Mouse (Mus musculus) limb, embryonic 14.5 days (tissue): ENCODE measurements around the gene a. TPM values are rescaled to one million over a fixed set of nuclear protein-coding genes. Genes with fewer than 3 reads are reported as not detected.

Experiments
- ATAC-seq: fragments of 200-750 bp; cut with Nextera tagmentation; 2 replicates; pipeline ENCODE4 v1.8.0; 2017; ENCODE audit warnings: low read depth, moderate number of reproducible peaks, moderate TSS enrichment; ENCODE audit not compliant: low FRiP score
- DNase-seq: peaks from one replicate; pipeline ENCODE4 v3.0.0-alpha.2; 2015; ENCODE audit warnings: low spot score
- H3K27ac ChIP-seq: fragments of 300-500 bp; sonication (generic); replicated peaks from 2 replicates; pipeline ENCODE4 v1.5.1; 2014; ENCODE audit warnings: low read depth, mild to moderate bottlenecking, low read length, moderate library complexity, mixed read lengths
- H3K27me3 ChIP-seq: fragments of 300-500 bp; sonication (generic); 2 replicates; pipeline ENCODE4 v1.6.1; 2014; ENCODE audit warnings: low read length, mixed read lengths; ENCODE audit not compliant: control insufficient read depth, insufficient read depth
- H3K36me3 ChIP-seq: fragments of 300-500 bp; sonication (generic); 2 replicates; pipeline ENCODE4 v1.6.1; 2014; ENCODE audit warnings: mild to moderate bottlenecking, low read length, moderate library complexity, mixed read lengths; ENCODE audit not compliant: control insufficient read depth, insufficient read depth
- H3K4me1 ChIP-seq: fragments of 300-500 bp; sonication (generic); 2 replicates; pipeline ENCODE4 v1.6.1; 2014; ENCODE audit warnings: antibody characterized with exemption, low read length, mixed read lengths; ENCODE audit not compliant: control insufficient read depth, insufficient read depth
- H3K4me2 ChIP-seq: fragments of 300-500 bp; sonication (generic); replicated peaks from 2 replicates; pipeline ENCODE4 v1.6.1; 2014; ENCODE audit warnings: low read depth, mild to moderate bottlenecking, low read length, moderate library complexity; ENCODE audit not compliant: severe bottlenecking
- H3K4me3 ChIP-seq: fragments of 300-500 bp; sonication (generic); replicated peaks from 2 replicates; pipeline ENCODE4 v1.5.1; 2014; ENCODE audit warnings: low read length
- H3K9ac ChIP-seq: fragments of 300-500 bp; sonication (generic); 2 replicates; pipeline ENCODE4 v1.6.1; 2014; ENCODE audit warnings: mild to moderate bottlenecking, low read depth, low read length, moderate library complexity; ENCODE audit not compliant: severe bottlenecking
- H3K9me3 ChIP-seq: fragments of 300-500 bp; sonication (generic); 2 replicates; pipeline ENCODE4 v1.6.1; 2016; ENCODE audit warnings: low read length; ENCODE audit not compliant: control insufficient read depth
- POLR2A ChIP-seq: fragments of 200-500 bp; IDR thresholded peaks from 2 replicates; pipeline ENCODE4 v1.8.0; 2012; ENCODE audit warnings: inconsistent platforms, mild to moderate bottlenecking, moderate library complexity, borderline replicate concordance; ENCODE audit not compliant: insufficient read depth, insufficient read length; ENCODE audit errors: extremely low read depth
- WGBS: fragments of 180-500 bp; shearing (Covaris S2); extraction: QIAGEN DNeasy Blood & Tissue Kit; methylation state at CpG from one replicate; pipeline ENCODE4 v1.1.7; 2014; 5-methylcytosine and 5-hydroxymethylcytosine counted together
- polyA plus RNA-seq, 2 experiments: library from polyadenylated mRNA; depleted of rRNA in 1 of 2; stranded (reverse) in 1 of 2; unstranded in 1 of 2; fragments of >200 nt; fragmentation: Nextera tagmentation in 1 of 2; extraction: Ambion mirVana in 1 of 2; gene quantifications; 2 replicates each; pipeline versions ENCODE4 v1.2.1 to v1.2.3; 2012 to 2014

a gene
- polyA plus RNA-seq, 2 experiments = 19.9 to 54.5 TPM

GRCm38 (mm10) chr2:154809107-154809762 is 18.0 kb downstream of the a start:
- Histone ChIP-seq H3K36me3 (no peaks in the 10 kb centered on the region), H3K4me1 (peaks cover 46% of the 10 kb centered on the region), H3K9ac (no peak overlapping the region), H3K4me3 (no peak overlapping the region), H3K9me3 (no peaks in the 10 kb centered on the region), H3K4me2 (no peak overlapping the region), H3K27me3 (no peaks in the 10 kb centered on the region), H3K27ac (no peak overlapping the region)
- peak; percentile 42 for DNase-seq
- no peak for ATAC-seq
- 31% methylated on average over 1 of the region's 1 CpGs for WGBS
- TF ChIP-seq POLR2A = no peak

DNA sequence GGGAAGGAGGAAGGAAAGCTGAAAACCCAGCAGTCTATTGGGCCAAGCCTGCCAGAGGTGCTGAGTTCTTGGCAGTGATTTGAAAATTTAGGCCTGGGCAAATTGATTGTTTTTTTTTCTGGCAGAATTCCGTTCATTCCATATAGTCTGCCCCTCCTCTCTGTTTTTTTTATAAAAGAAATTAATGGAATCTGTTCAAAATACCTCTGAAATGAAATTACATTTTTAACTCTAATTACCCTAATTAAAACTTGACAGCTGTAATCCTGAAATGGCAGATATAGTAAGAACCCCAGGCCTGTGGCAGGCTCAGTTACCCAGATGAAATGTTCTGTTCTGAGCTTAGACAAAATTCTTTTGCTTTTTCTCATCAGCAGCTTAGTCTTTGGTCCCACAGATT is 19.6 kb downstream of the a start:
- Histone ChIP-seq H3K9me3 (no peaks in the 10 kb centered on the region), H3K4me1 (peaks cover 40% of the 10 kb centered on the region), H3K4me2 (no peak overlapping the region), H3K27ac (no peak overlapping the region), H3K27me3 (no peaks in the 10 kb centered on the region), H3K4me3 (no peak overlapping the region), H3K9ac (no peak overlapping the region), H3K36me3 (no peaks in the 10 kb centered on the region)
- WGBS = 44% methylated on average over 1 of the region's 1 CpGs
- TF ChIP-seq POLR2A = no peak
- DNase-seq (no peak), ATAC-seq (no peak)

GRCm38 (mm10) chr2:154813426-154813825 is 22.2 kb downstream of the a start:
- 89% methylated on average over 2 of the region's 2 CpGs for WGBS
- no peak overlapping the region for H3K4me3 ChIP-seq
- no peak for TF ChIP-seq POLR2A
- H3K27ac ChIP-seq = no peak overlapping the region
- H3K36me3 ChIP-seq = no peaks in the 10 kb centered on the region
- no peaks in the 10 kb centered on the region for H3K27me3 ChIP-seq
- no peak overlapping the region for H3K9ac ChIP-seq
- DNase-seq (no peak), ATAC-seq (no peak)
- peaks cover 25% of the 10 kb centered on the region for H3K4me1 ChIP-seq
- no peaks in the 10 kb centered on the region for H3K9me3 ChIP-seq
- no peak overlapping the region for H3K4me2 ChIP-seq

DNA sequence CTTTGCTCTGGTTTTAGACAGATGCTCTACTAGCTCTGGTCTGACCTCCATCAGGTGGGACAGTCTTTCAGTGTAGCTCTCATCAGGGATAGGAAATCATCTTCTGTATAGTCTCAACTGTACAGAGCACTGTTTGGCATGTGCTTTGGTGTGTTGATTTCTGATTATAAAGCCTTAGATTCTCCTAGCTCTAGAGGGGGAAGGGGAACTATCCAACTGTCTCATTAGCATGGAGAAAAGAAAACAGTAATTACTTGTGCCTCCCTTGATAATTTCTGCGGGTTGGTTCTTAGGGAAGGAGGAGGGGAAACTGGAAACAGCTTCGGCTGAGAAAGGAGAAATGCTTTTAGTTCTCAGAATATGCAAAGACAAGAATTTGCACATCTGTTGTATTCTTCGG is 25.9 kb downstream of the a start:
- ATAC-seq (no peak), DNase-seq (no peak)
- no peak for TF ChIP-seq POLR2A
- Histone ChIP-seq H3K4me3 (no peak overlapping the region), H3K9me3 (no peaks in the 10 kb centered on the region), H3K36me3 (no peaks in the 10 kb centered on the region; the same call in 1 of the 2 replicates), H3K4me1 (peaks cover 6% of the 10 kb centered on the region; the same call in 1 of the 2 replicates), H3K27me3 (no peaks in the 10 kb centered on the region), H3K9ac (no peak overlapping the region), H3K27ac (no peak overlapping the region), H3K4me2 (no peak overlapping the region)
- 48% methylated on average over 3 of the region's 3 CpGs for WGBS

DNA sequence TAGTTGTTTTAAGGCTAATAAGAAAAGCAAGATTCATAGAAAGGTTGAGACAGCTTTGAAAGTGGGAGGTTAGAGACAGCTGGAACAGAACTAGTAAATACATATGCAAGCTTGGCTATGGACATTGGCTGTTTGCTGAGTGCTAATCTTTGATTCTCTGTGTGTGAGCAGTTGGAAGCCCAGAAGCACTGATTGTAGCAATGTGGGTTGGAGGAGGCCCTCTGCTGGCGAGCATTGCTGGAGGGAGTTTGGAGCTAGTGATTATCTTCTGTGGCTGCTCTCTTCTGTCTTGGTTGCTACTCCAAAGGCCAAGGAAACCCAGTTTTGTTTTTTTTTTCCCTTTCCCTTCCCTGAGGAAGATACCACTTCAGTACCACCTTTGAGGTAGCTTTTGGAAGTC is 26.6 kb downstream of the a start:
- DNase-seq (no peak), ATAC-seq (no peak)
- WGBS = 29% methylated on average over 1 of the region's 1 CpGs
- Histone ChIP-seq H3K9ac (no peak overlapping the region), H3K27ac (no peak overlapping the region), H3K9me3 (no peaks in the 10 kb centered on the region), H3K36me3 (no peaks in the 10 kb centered on the region; the same call in 1 of the 2 replicates), H3K4me3 (no peak overlapping the region), H3K4me1 (peaks cover 6% of the 10 kb centered on the region; the same call in 1 of the 2 replicates), H3K27me3 (no peaks in the 10 kb centered on the region), H3K4me2 (no peak overlapping the region)
- no peak for TF ChIP-seq POLR2A
